9 mouse cellular contexts compared by ENCODE assay signal in the genomic region with DNA sequence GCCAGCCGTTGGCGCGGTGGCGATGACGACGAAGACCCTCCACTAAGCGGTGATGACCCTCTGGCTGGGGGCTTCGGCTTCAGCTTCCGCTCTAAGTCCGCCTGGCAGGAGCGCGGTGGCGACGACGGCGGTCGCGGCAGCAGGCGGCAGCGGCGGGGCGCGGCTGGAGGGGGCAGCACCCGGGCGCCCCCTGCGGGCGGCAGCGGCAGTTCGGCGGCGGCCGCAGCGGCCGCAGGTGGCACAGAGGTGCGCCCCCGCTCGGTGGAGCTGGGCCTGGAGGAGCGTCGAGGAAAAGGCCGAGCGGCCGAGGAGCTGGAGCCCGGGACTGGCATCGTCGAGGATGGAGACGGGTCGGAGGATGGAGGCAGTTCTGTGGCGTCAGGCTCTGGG. TPM values are rescaled to one million over a fixed set of nuclear protein-coding genes. Genes with fewer than 3 reads are reported as not detected.
DNase-seq lines count a peak whose midpoint lies in the region; ATAC-seq and TF ChIP-seq lines count a peak whose summit lies in the region.
"Had no signal": no experiment of that assay in that cellular context is flagged by ENCODE, and none has a peak within 500 bp of the region (broad histone marks: within the 10 kb centered on the region; RNA-seq: fewer than 3 reads in every experiment).

No protein-coding gene starts in this region.

- peak; percentile 57 for TF ChIP-seq CTCF in kidney, postnatal 0 days (IDR thresholded peaks at IDR 0.05; ENCODE audit: low read depth)

- H3K36me3 ChIP-seq in heart, embryonic 13.5 days, result no peaks in the 10 kb centered on the region
- H3K36me3 ChIP-seq in kidney, postnatal 0 days (ENCODE audit: insufficient read depth, low read length), result no peaks in the 10 kb centered on the region
- H3K36me3 ChIP-seq in lung, embryonic 16.5 days (ENCODE audit: control insufficient read depth, insufficient read depth, low read length), result no peaks in the 10 kb centered on the region

- H3K9ac ChIP-seq in heart, embryonic 13.5 days, result peak overlapping the region; percentile 93
- no peak overlapping the region for H3K9ac ChIP-seq in kidney, postnatal 0 days (ENCODE audit: low read depth, low read length)
- H3K9ac ChIP-seq in lung, embryonic 16.5 days (ENCODE audit: low read length), result peak overlapping the region; percentile 71

- peak overlapping the region; percentile 89 for H3K27ac ChIP-seq in heart, embryonic 13.5 days (replicated peaks)
- H3K27ac ChIP-seq in kidney, postnatal 0 days, result no peak overlapping the region
- H3K27ac ChIP-seq in lung, embryonic 16.5 days (ENCODE audit: low read length), result no peak overlapping the region
- H3K27ac ChIP-seq: macrophage had no signal

- ATAC-seq in heart, embryonic 13.5 days (ENCODE audit: extremely low read depth, insufficient number of reproducible peaks, low FRiP score, low TSS enrichment), result no peak
- no peak; the same call in 1 of the 2 replicates for ATAC-seq in kidney, postnatal 0 days (replicated peaks; ENCODE audit: low FRiP score, low read depth)
- no peak for ATAC-seq in lung, embryonic 16.5 days (ENCODE audit: low read depth)
- no peak for ATAC-seq in erythroblast, adult 5-6 weeks (replicated peaks; ENCODE audit: low FRiP score, poor library complexity, severe bottlenecking)

- peak overlapping the region; percentile 72 for H3K4me3 ChIP-seq in heart, embryonic 13.5 days
- peak overlapping the region; percentile 62 for H3K4me3 ChIP-seq in kidney, postnatal 0 days (replicated peaks; ENCODE audit: low read depth, low read length)
- H3K4me3 ChIP-seq in lung, embryonic 16.5 days (ENCODE audit: low read length), result peak overlapping the region; percentile 67

- peaks cover 83% of the 10 kb centered on the region for H3K27me3 ChIP-seq in heart, embryonic 13.5 days (replicated peaks)
- H3K27me3 ChIP-seq in kidney, postnatal 0 days (ENCODE audit: insufficient read depth, low read length), result peaks cover 66% of the 10 kb centered on the region
- peaks cover 48% of the 10 kb centered on the region for H3K27me3 ChIP-seq in lung, embryonic 16.5 days (ENCODE audit: control insufficient read depth, insufficient read depth, low read depth, low read length)

- H3K4me2 ChIP-seq in heart, embryonic 13.5 days, result peak overlapping the region; percentile 89
- peak overlapping the region; percentile 97 for H3K4me2 ChIP-seq in kidney, postnatal 0 days (ENCODE audit: low read length)
- H3K4me2 ChIP-seq in lung, embryonic 16.5 days (ENCODE audit: low read depth, low read length), result peak overlapping the region; percentile 99

- WGBS in heart, embryonic 13.5 days, result 1% methylated on average over 48 of the region's 48 CpGs
- 2% methylated on average over 45 of the region's 48 CpGs for WGBS in kidney, postnatal 0 days
- WGBS in lung, embryonic 16.5 days, result 3% methylated on average over 48 of the region's 48 CpGs

- H3K9me3 ChIP-seq in heart, embryonic 13.5 days, result no peaks in the 10 kb centered on the region
- no peaks in the 10 kb centered on the region for H3K9me3 ChIP-seq in kidney, postnatal 0 days (replicated peaks; ENCODE audit: low read length)
- no peaks in the 10 kb centered on the region for H3K9me3 ChIP-seq in lung, embryonic 16.5 days (ENCODE audit: control insufficient read depth, low read length)

- H3K4me1 ChIP-seq in heart, embryonic 13.5 days, result peaks cover 70% of the 10 kb centered on the region
- H3K4me1 ChIP-seq in kidney, postnatal 0 days (replicated peaks; ENCODE audit: insufficient read depth, low read length), result 0 out of 2 replicates have a peak, but pooled peaks cover 9% of the 10 kb centered on the region
- H3K4me1 ChIP-seq in lung, embryonic 16.5 days (replicated peaks; ENCODE audit: control insufficient read depth, insufficient read depth, low read length), result peaks cover 14% of the 10 kb centered on the region

- DNase-seq in ovary, postnatal 36 days (ENCODE audit: low spot score), result peak; percentile 68
- DNase-seq in ovary, postnatal 10 days (ENCODE audit: low spot score), result no peak
- DNase-seq in embryo, embryonic 11 days, result peak; percentile 78
- peak; percentile 58 for DNase-seq in kidney, postnatal 0 days (ENCODE audit: low spot score)
- DNase-seq in retina, postnatal 1 day, result peak; percentile 81

RNA-seq across cellular contexts. Expression of gene Adcy5, which starts 1.6 kb away (rescaled TPM):
- polyA plus RNA-seq in heart, embryonic 13.5 days (2015; fragmentation: Nextera tagmentation; extraction: Ambion mirVana), result 5.4 and 6.1 TPM in 2 replicates
- polyA plus RNA-seq in kidney, postnatal 0 days (2015; fragmentation: Nextera tagmentation; extraction: Ambion mirVana), result 0.63 and 0.66 TPM in 2 replicates
- polyA plus RNA-seq in lung, embryonic 16.5 days (2015; fragmentation: Nextera tagmentation; extraction: Ambion mirVana), result 1.4 and 1.5 TPM in 2 replicates
- not detected in 2 replicates for total RNA-seq in erythroblast, adult 5-6 weeks (2015; ENCODE audit: low replicate concordance)
- total RNA-seq in erythroblast, adult 5-6 weeks (2017; ENCODE audit: low replicate concordance), result under 0.01 TPM in 1 of 2 replicates, not detected in the other
